Mouse (Mus musculus) c-Kit-negative CD71-positive TER-119-positive erythroid progenitor cells, embryonic 14.5 days (primary cell): ENCODE results near the gene Srek1.
A peak's percentile ranks its signal among the peaks of the same experiment; 100 is the strongest.

Experiments used
- DNase-seq: peaks from one replicate; pipeline ENCODE4 v3.0.0-alpha.2; 2013; ENCODE audit warnings: low read depth, low spot score

The Srek1 gene

GRCm38 (mm10) chr13:103774119-103774757 is at the start of gene Srek1:
TSS of gene Srek1 (minus strand) at chr13:103774608.
- peak; percentile 81 for DNase-seq

DNA sequence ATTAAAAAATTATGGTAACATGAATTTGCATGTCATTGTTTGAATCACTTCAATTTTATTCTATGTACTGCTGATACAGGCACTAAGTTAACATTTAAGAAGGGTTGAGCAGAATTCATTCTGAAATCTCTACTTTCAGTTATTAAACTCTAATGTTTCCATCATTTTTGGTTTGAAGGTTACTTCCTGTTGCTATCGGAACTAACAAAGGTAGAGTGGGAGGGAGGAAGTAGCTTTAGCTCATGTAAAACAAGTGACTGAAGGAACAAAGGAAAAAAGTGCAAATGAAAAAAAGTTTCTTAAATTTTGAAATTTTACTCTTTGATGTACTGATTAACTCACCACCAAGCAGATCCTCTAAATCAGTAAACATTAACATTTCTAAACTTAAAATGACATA is 47.9 kb upstream of the Srek1 start:
- DNase-seq, result no peak

DNA sequence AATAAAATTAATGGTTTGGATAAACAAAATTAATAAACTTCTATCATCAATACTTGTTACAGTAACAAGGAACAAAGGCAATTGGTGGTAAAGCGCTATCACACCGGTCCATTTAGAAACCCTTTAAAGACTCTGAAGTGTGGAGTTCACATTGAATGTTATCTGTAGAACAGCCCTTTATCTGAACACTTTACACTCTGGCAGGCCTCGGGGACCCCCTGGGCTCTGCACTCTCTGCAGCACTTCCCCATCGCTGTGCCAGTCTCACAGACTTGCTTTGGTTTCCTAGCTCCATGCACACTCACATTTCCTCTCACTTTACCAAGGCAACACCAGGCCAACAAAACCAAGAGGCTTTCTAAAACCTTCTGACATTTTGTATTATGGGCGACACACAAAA is 45.0 kb upstream of the Srek1 start:
- DNase-seq, result no peak

DNA sequence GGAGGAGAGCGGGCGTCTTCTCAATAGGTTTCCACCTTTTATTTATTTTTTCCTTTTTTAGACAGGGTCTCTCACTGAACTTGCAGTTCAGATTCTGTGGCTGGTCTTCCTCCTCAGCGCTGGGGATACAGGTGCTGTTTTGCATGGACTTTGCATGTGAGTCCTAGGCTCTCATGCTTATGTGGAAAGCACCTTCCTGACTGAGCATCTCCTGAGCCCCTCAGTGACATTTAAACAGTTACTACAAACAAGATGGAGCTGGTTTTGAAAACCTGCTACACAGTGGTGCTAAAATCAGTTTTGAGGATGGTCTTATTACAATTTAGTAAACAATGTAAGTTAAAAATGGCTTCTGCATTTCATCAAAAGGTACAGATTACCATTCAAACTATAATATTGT is 43.5 kb upstream of the Srek1 start:
- DNase-seq, result no peak

GRCm38 (mm10) chr13:103807464-103807863 is 33.1 kb upstream of the Srek1 start:
- no peak for DNase-seq

- DNase-seq, result no peak
Observed at GRCm38 (mm10) chr13:103806210-103806851, 31.9 kb upstream of the Srek1 start.

DNA sequence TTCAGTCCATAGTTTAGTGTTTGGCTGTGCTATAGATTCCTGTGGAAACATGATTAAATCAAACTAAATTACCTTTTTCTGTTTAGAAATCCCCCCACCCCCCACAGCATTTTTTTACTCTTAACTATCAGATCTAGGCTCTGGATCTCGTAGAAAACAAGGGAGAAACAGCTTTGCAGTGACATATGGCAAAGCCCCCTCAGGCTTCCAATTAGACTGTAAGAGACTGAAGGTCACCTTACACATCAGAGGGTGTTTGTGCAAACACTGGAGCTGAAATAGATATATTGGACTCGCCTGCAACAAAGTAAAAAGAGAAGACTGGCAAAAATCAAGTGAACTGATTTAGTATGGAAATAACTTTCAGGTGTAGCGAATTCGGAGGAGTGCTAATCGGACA is 29.3 kb upstream of the Srek1 start:
- DNase-seq, result no peak

- DNase-seq, result no peak
Observed at GRCm38 (mm10) chr13:103801021-103801420, 26.6 kb upstream of the Srek1 start.

DNA sequence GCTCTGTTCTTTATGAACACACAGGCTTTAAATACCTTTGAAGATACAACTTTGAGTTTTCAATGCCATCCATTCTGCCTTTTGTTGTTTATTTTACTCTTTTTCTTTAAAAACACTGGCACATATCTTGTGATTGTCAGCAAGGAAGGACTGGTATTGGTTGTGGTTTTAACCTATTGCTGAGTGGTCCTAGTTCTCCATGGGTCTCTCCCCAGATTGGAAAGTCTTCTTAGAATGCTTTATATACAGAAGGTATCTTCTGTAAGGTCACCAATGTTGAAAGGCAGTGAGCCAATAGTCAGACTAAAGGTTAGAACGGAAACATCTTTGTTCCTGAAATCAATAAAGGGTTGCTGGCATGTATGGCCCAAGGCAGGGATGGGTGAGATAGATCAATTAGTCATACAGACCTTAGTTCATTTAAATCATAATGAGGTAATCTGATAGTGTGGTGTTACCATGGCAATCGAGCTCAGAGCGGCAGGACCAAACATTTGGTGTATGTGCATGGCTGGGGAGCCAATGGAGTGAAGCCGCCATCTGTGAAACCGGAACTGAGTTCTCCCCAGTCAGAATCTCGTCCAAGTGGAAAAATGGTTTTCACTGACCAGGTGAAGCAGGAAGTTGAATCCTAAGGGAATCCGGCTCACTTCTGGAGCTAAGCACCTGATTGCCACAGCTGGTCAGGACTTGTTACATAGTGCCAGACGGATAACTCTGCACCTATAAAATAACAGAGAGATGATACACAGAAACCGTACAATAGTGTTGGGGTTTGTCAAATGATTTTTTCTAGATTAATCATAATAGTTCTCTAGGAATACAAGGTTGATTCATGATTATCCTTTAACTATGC is 20.5 kb upstream of the Srek1 start:
- DNase-seq, result no peak

GRCm38 (mm10) chr13:103779922-103780585 is 5.6 kb upstream of the Srek1 start:
- peak; percentile 20 for DNase-seq

- no peak for DNase-seq
Observed at GRCm38 (mm10) chr13:103777126-103777525, 2.7 kb upstream of the Srek1 start.

DNA sequence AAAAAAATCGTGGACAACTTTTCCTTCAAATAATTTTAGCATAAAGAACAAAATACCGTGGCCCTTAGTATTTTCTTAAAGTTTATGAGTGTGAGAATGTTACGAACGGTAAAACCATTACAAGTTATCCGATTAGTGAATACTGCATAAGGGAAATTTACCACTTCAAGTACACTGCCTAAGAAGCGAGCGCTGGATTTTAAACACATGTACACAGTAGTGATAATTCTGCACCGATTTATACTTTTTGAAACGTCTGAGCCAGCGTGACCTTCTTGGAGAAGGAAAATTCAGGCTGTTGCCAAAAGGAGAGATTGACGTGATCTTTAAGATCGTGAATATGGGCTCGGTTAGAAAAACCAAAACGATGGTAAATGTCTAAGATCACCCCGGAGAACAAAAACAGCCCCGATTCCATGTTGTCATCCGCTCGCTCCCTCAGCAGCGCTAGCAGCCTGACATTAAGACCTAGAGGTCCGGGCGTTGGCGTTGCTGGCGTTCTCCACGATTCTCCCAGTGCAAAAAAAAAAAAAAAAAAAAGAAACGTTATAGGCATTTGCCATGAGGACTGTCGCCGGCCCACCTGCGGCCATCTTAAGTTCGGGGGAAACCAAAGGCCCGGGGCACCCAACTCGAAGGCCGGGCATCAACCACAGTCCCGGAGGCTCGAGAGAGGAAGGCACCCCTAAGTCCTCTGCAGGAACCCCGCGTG is 845 bp downstream of the Srek1 start:
- no peak for DNase-seq

DNA sequence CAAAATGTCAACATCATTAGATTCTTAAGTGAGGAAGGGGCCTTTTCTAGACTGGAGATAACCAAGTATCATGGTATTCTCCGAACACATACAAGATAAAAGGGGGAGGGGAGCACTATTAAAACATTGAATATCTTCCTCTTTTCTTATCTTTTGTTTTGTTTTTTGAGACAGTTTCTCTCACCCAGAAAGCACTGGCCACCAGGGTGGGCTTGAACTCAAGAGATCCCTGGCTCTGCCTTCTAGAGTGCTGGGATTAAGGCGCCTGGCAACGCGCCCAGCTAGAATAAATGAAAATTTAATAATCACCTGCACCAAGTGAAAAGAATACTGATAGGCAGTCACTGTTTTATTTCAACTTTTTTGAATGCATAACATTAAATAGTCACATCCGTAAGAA is 1.5 kb downstream of the Srek1 start:
- no peak for DNase-seq

GRCm38 (mm10) chr13:103770821-103771220 is 3.6 kb downstream of the Srek1 start:
- no peak for DNase-seq

DNA sequence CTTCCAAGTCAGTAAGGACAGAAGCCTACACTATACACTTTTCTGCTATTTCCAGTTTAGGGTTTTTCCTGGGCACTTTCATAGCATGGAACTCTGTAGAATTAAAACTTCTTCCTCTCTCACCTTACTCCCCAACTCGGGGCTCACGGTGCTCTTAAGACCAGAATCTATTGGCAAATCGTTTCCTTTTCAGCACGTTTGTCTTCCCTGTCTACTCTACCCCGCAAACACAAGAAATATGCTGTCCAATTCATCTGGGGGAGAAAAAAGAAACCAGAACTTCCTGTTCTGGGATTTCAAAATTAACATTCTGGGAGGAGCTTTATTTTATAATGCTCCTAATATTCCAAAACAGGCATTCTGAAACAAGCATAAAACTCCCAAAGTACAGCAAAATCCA is 6.5 kb downstream of the Srek1 start:
- DNase-seq, result no peak

DNA sequence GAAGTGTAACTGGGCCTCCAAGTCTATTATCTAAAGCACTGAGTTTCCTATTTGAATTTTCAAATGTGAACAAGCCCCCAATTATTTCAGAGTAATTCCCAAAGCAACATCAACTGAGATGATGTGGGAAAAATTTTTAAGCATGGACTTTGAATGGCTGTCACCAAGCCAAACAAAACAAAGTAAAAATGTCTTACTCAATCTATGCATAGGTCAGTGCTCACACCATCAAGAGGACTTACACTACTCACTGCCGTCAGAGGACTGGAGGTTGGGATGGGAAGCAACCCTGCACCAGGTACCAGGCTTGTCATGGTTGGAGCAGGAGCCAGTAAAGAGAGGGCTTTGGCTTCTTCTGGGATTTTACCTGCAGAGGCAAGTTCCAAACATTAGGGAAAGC is 10.8 kb downstream of the Srek1 start:
- DNase-seq, result no peak

DNA sequence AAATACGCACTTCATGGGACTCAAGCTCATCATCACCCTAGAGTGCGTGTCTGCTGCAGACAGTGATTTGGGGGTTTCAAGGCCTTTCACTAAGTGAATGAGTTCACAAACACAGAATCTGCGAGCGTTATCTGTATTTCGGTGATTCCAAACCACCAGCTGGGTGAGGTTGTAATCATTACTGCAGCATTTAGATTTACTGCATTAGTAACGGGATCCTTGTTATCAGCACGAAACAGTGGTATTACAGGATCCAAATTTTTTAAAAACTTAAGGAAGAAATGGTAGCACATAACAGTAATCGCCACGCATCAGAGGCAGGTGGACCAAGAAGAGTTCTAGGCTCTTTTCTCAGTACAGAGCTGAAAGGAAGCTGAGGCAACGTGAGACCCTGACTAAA is 12.4 kb downstream of the Srek1 start:
- no peak for DNase-seq

DNA sequence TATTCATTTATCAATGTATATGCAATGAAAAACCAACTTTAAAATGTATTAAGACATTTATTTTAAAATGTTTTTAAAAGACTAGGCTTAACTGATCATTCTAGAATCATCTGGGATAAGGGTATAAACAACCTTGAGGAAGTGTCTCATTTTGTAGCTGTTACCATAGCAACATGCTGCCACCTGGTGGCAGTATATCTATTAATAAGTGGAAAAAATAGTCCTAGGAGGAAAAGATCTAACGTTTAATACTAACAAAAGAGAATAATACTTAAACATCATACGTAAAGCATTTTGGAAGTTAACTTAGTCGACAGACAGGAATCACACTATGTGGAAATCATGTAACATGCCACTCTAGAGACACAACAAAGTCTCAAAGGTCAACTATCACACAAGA is 23.0 kb downstream of the Srek1 start:
- no peak for DNase-seq

- DNase-seq, result no peak
Observed at GRCm38 (mm10) chr13:103745688-103746087, 28.7 kb downstream of the Srek1 start.

DNA sequence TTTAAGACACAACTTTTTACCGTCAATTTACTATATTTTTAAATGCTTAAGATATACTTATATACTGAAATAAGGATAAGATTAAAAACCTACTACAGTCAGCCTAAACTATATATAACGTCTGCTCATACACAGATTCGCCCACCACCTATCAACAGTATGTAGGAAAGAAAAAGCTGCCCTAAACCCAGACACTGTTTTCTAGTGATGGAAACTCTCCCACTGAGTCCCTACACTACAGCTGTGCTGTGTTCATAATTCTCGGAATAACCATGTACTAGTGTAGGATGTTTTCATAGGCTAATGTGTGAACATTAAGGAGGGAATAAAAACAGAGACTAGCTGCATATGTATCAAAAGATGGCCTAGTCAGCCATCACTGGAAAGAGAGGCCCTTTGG is 29.2 kb downstream of the Srek1 start:
- no peak for DNase-seq

GRCm38 (mm10) chr13:103735330-103736007 is 38.9 kb downstream of the Srek1 start:
- no peak for DNase-seq
